22 mouse cellular contexts compared by ENCODE assay signal in the genomic region with DNA sequence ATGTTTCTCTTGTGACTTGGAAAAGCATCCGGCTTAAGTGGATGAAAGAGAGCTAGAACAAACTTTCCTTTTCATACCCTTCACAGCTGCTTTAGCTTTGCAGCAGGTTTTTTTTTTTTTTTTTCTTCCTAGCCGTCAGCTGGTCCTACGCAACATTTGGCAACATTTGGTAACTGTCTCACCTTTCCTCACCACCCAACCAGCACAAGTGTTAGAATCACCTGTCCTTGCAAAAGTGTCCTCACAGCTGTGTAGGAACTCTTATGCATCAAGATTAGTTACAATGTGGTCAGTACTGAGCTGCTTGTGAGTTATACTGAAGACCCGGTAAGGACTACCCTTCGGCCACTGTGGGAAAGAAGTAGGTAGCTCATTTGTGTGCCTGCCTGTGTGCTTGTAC. TPM values are rescaled to one million over a fixed set of nuclear protein-coding genes. Genes with fewer than 3 reads are reported as not detected.
DNase-seq lines count a peak whose midpoint lies in the region; ATAC-seq and TF ChIP-seq lines count a peak whose summit lies in the region.
"Had no signal": no experiment of that assay in that cellular context is flagged by ENCODE, and none has a peak within 500 bp of the region (broad histone marks: within the 10 kb centered on the region; RNA-seq: fewer than 3 reads in every experiment).

No protein-coding gene starts in this region.

- TF ChIP-seq POLR2A in myocyte (IDR thresholded peaks at IDR 0.05; ENCODE audit: insufficient read length, low read depth): no peak

- intact Hi-C loops in left cerebral cortex, adult 2 months (cut with DNase I): loop anchor here (5.0 kb wide), 1 partner anchor 120 kb away; a partner anchor contains a TSS

- no peak for ATAC-seq in hindbrain, embryonic 13.5 days (ENCODE audit: low FRiP score)
- no peak for ATAC-seq in neural tube, embryonic 13.5 days (ENCODE audit: low read depth)
- ATAC-seq in neural tube, embryonic 15.5 days (ENCODE audit: low FRiP score): no peak
- ATAC-seq: CD4-positive, CD25-positive, alpha-beta regulatory T cell, adult 4 months; hindbrain, embryonic 16.5 days had no signal

- no peak overlapping the region for H3K4me3 ChIP-seq in hindbrain, embryonic 13.5 days
- no peak overlapping the region for H3K4me3 ChIP-seq in hindbrain, embryonic 10.5 days
- H3K4me3 ChIP-seq in neural tube, embryonic 13.5 days: no peak overlapping the region
- H3K4me3 ChIP-seq in neural tube, embryonic 15.5 days (replicated peaks): no peak overlapping the region
- H3K4me3 ChIP-seq in myocyte: peak overlapping the region; percentile 65
- H3K4me3 ChIP-seq in forebrain, embryonic 10.5 days: no peak overlapping the region
- no peak overlapping the region for H3K4me3 ChIP-seq in left cerebral cortex, adult 2 months
- H3K4me3 ChIP-seq: erythroblast, embryonic 14.5 days had no signal

- no peak for TF ChIP-seq CTCF in left cerebral cortex, adult 2 months (IDR thresholded peaks at IDR 0.05)

- peaks cover 33% of the 10 kb centered on the region for H3K4me1 ChIP-seq in hindbrain, embryonic 13.5 days (replicated peaks)
- H3K4me1 ChIP-seq in hindbrain, embryonic 10.5 days (replicated peaks): peaks cover 28% of the 10 kb centered on the region
- peaks cover 30% of the 10 kb centered on the region for H3K4me1 ChIP-seq in neural tube, embryonic 13.5 days (replicated peaks)
- peaks cover 24% of the 10 kb centered on the region for H3K4me1 ChIP-seq in neural tube, embryonic 15.5 days
- peaks cover 30% of the 10 kb centered on the region for H3K4me1 ChIP-seq in forebrain, embryonic 10.5 days

- H3K79me2 ChIP-seq in myocyte (ENCODE audit: control insufficient read depth, insufficient read depth): peaks cover 26% of the 10 kb centered on the region

- no peak for DNase-seq in hindbrain, embryonic 10.5 days (ENCODE audit: low spot score)
- peak; percentile 34 to 73 for DNase-seq in lung, adult 18-20 months
- no peak for DNase-seq in forebrain, embryonic 10.5 days (ENCODE audit: extremely low spot score, low spot score)
- DNase-seq in left cerebral cortex, adult 2 months (ENCODE audit: extremely low spot score in 1 of 2, low spot score in 2 of 2): no peak
- DNase-seq: cerebellum, adult 9-10 months; gastrocnemius, postnatal 36 days; thymus, adult 2 months had no signal

- no peak overlapping the region for H3K4me2 ChIP-seq in hindbrain, embryonic 13.5 days
- peak overlapping the region; percentile 10 for H3K4me2 ChIP-seq in neural tube, embryonic 13.5 days
- H3K4me2 ChIP-seq in neural tube, embryonic 15.5 days: no peak overlapping the region; the same call in 1 of the 2 replicates
- H3K4me2 ChIP-seq in myocyte (ENCODE audit: low read depth): peak overlapping the region; percentile 80

- no peak overlapping the region for H3K27ac ChIP-seq in hindbrain, embryonic 13.5 days
- H3K27ac ChIP-seq in hindbrain, embryonic 10.5 days: no peak overlapping the region
- H3K27ac ChIP-seq in neural tube, embryonic 13.5 days (replicated peaks): no peak overlapping the region
- no peak overlapping the region for H3K27ac ChIP-seq in neural tube, embryonic 15.5 days (replicated peaks)
- no peak overlapping the region for H3K27ac ChIP-seq in forebrain, embryonic 10.5 days
- H3K27ac ChIP-seq in left cerebral cortex, adult 2 months: no peak overlapping the region
- H3K27ac ChIP-seq: liver, embryonic 15.5 days; midbrain, embryonic 12.5 days had no signal

- H3K9me3 ChIP-seq in hindbrain, embryonic 13.5 days: no peaks in the 10 kb centered on the region
- H3K9me3 ChIP-seq in hindbrain, embryonic 10.5 days: no peaks in the 10 kb centered on the region
- no peaks in the 10 kb centered on the region for H3K9me3 ChIP-seq in neural tube, embryonic 13.5 days
- no peaks in the 10 kb centered on the region for H3K9me3 ChIP-seq in neural tube, embryonic 15.5 days (replicated peaks)
- H3K9me3 ChIP-seq in forebrain, embryonic 10.5 days: no peaks in the 10 kb centered on the region
- H3K9me3 ChIP-seq: liver, embryonic 15.5 days; midbrain, embryonic 12.5 days had no signal

- no peaks in the 10 kb centered on the region for H3K27me3 ChIP-seq in hindbrain, embryonic 13.5 days
- H3K27me3 ChIP-seq in hindbrain, embryonic 10.5 days (ENCODE audit: insufficient read depth, poor library complexity, severe bottlenecking): no peaks in the 10 kb centered on the region
- H3K27me3 ChIP-seq in neural tube, embryonic 13.5 days: no peaks in the 10 kb centered on the region
- H3K27me3 ChIP-seq in neural tube, embryonic 15.5 days (replicated peaks): no peaks in the 10 kb centered on the region
- H3K27me3 ChIP-seq in myocyte (ENCODE audit: control insufficient read depth, insufficient read depth, insufficient read length): no peaks in the 10 kb centered on the region
- H3K27me3 ChIP-seq in forebrain, embryonic 10.5 days (ENCODE audit: poor library complexity, severe bottlenecking): no peaks in the 10 kb centered on the region
- H3K27me3 ChIP-seq: liver, embryonic 15.5 days; midbrain, embryonic 12.5 days had no signal

- no peak overlapping the region for H3ac ChIP-seq in myocyte (ENCODE audit: control insufficient read depth, insufficient read length)

- WGBS in hindbrain, embryonic 13.5 days: 81% methylated on average over 5 of the region's 5 CpGs
- WGBS in hindbrain, embryonic 10.5 days: 80% methylated on average over 5 of the region's 5 CpGs
- 82% methylated on average over 5 of the region's 5 CpGs for WGBS in neural tube, embryonic 13.5 days
- WGBS in neural tube, embryonic 15.5 days: 79% methylated on average over 5 of the region's 5 CpGs
- WGBS in forebrain, embryonic 10.5 days: 92% methylated on average over 5 of the region's 5 CpGs

- H3K36me3 ChIP-seq in hindbrain, embryonic 13.5 days: peaks cover 21% of the 10 kb centered on the region
- peaks cover 34% of the 10 kb centered on the region for H3K36me3 ChIP-seq in hindbrain, embryonic 10.5 days
- peaks cover 22% of the 10 kb centered on the region for H3K36me3 ChIP-seq in neural tube, embryonic 13.5 days
- peaks cover 19% of the 10 kb centered on the region for H3K36me3 ChIP-seq in neural tube, embryonic 15.5 days
- peaks cover 16% of the 10 kb centered on the region for H3K36me3 ChIP-seq in myocyte (ENCODE audit: control insufficient read depth, insufficient read depth)
- H3K36me3 ChIP-seq in forebrain, embryonic 10.5 days (replicated peaks): peaks cover 26% of the 10 kb centered on the region

- H3K9ac ChIP-seq in hindbrain, embryonic 13.5 days: 0 out of 2 replicates have a peak overlapping the region, but pooled peaks have one; percentile 24
- H3K9ac ChIP-seq in neural tube, embryonic 13.5 days: no peak overlapping the region; the same call in 1 of the 2 replicates
- H3K9ac ChIP-seq in neural tube, embryonic 15.5 days (replicated peaks): no peak overlapping the region
- H3K9ac ChIP-seq: liver, embryonic 15.5 days had no signal

TF ChIP-seq in myocyte, 11 proteins besides CTCF, POLR2A, EP300 and RAD21 (continues in another document):
- TF ChIP-seq TCF12 (IDR thresholded peaks at IDR 0.05; ENCODE audit: insufficient read depth, poor library complexity, severe bottlenecking) (peak; percentile 91), MYOD1 (IDR thresholded peaks at IDR 0.05; ENCODE audit: control insufficient read depth in 1 of 3, insufficient read length in 2 of 3, low read depth in 2 of 3) (peak in 2 of 3 experiments; percentile 76 to 86), MAX (IDR thresholded peaks at IDR 0.05; ENCODE audit: low read depth) (no peak), REST (IDR thresholded peaks at IDR 0.05; ENCODE audit: insufficient read depth, insufficient read length) (no peak)

RNA-seq across cellular contexts. Expression of a gene that starts 1.8 kb away (rescaled TPM):
- polyA plus RNA-seq in hindbrain, embryonic 13.5 days (2015; fragmentation: Nextera tagmentation; extraction: Ambion mirVana): 136 and 144 TPM in 2 replicates
- 98.2 and 102 TPM in 2 replicates for polyA plus RNA-seq in hindbrain, embryonic 10.5 days (2016; fragmentation: Nextera tagmentation; extraction: Ambion mirVana)
- 138 and 143 TPM in 2 replicates for polyA plus RNA-seq in neural tube, embryonic 13.5 days (2015; fragmentation: Nextera tagmentation; extraction: Ambion mirVana)
- 104 and 109 TPM in 2 replicates for polyA plus RNA-seq in neural tube, embryonic 15.5 days (2015; fragmentation: Nextera tagmentation; extraction: Ambion mirVana)
- 101 TPM for polyA plus RNA-seq in myocyte (2012; fragmentation: generic; extraction: Trizol)
- 93.8 TPM in 2 replicates for polyA plus RNA-seq in forebrain, embryonic 10.5 days (2016; fragmentation: Nextera tagmentation; extraction: Ambion mirVana)
- total RNA-seq in left cerebral cortex, adult 2 months (2021): 10 to 100 TPM; 25.9 to 30.9 TPM

RNA-seq across cellular contexts. Expression of a gene that starts 27.0 kb away (rescaled TPM):
- polyA plus RNA-seq in hindbrain, embryonic 13.5 days (2015; fragmentation: Nextera tagmentation; extraction: Ambion mirVana): 26.1 and 27.9 TPM in 2 replicates
- polyA plus RNA-seq in hindbrain, embryonic 10.5 days (2016; fragmentation: Nextera tagmentation; extraction: Ambion mirVana): 20.5 TPM in 2 replicates
- 23.3 and 25.5 TPM in 2 replicates for polyA plus RNA-seq in neural tube, embryonic 13.5 days (2015; fragmentation: Nextera tagmentation; extraction: Ambion mirVana)
- 22.5 and 23.0 TPM in 2 replicates for polyA plus RNA-seq in neural tube, embryonic 15.5 days (2015; fragmentation: Nextera tagmentation; extraction: Ambion mirVana)
- polyA plus RNA-seq in myocyte (2012; fragmentation: generic; extraction: Trizol): 6.3 TPM
- polyA plus RNA-seq in forebrain, embryonic 10.5 days (2016; fragmentation: Nextera tagmentation; extraction: Ambion mirVana): 20.5 and 21.5 TPM in 2 replicates
- 10 to 100 TPM; 16.1 to 18.0 TPM for total RNA-seq in left cerebral cortex, adult 2 months (2021)

RNA-seq across cellular contexts. Expression of a gene that starts 39.8 kb away (rescaled TPM):
- polyA plus RNA-seq in hindbrain, embryonic 13.5 days (2015; fragmentation: Nextera tagmentation; extraction: Ambion mirVana): not detected in 2 replicates
- polyA plus RNA-seq in hindbrain, embryonic 10.5 days (2016; fragmentation: Nextera tagmentation; extraction: Ambion mirVana): not detected in 2 replicates
- not detected in 2 replicates for polyA plus RNA-seq in neural tube, embryonic 13.5 days (2015; fragmentation: Nextera tagmentation; extraction: Ambion mirVana)
- 0.27 TPM in 1 of 2 replicates, not detected in the other for polyA plus RNA-seq in neural tube, embryonic 15.5 days (2015; fragmentation: Nextera tagmentation; extraction: Ambion mirVana)
- not detected for polyA plus RNA-seq in myocyte (2012; fragmentation: generic; extraction: Trizol)
- polyA plus RNA-seq in forebrain, embryonic 10.5 days (2016; fragmentation: Nextera tagmentation; extraction: Ambion mirVana): not detected in 2 replicates
- not detected for total RNA-seq in left cerebral cortex, adult 2 months (2021)
- total RNA-seq: gastrocnemius, postnatal 36 days; layer of hippocampus, adult 8-10 months; left cerebral cortex, postnatal 14 days had no signal
- polyA plus RNA-seq: CD4-positive, CD25-positive, alpha-beta regulatory T cell, adult 4 months; erythroblast, embryonic 14.5 days; heart, embryonic 14.5 days; hindbrain, embryonic 16.5 days; liver, embryonic 15.5 days; midbrain, embryonic 12.5 days; neural tube, embryonic 14.5 days; spleen, adult 2 months had no signal

RNA-seq across cellular contexts. Expression of a gene that starts 57.4 kb away (rescaled TPM):
- polyA plus RNA-seq in hindbrain, embryonic 13.5 days (2015; fragmentation: Nextera tagmentation; extraction: Ambion mirVana): 0.51 and 0.75 TPM in 2 replicates
- 0.11 TPM in 1 of 2 replicates, not detected in the other for polyA plus RNA-seq in hindbrain, embryonic 10.5 days (2016; fragmentation: Nextera tagmentation; extraction: Ambion mirVana)
- 0.59 and 0.60 TPM in 2 replicates for polyA plus RNA-seq in neural tube, embryonic 13.5 days (2015; fragmentation: Nextera tagmentation; extraction: Ambion mirVana)
- polyA plus RNA-seq in neural tube, embryonic 15.5 days (2015; fragmentation: Nextera tagmentation; extraction: Ambion mirVana): 0.87 and 1.2 TPM in 2 replicates
- 0.02 TPM for polyA plus RNA-seq in myocyte (2012; fragmentation: generic; extraction: Trizol)
- not detected in 2 replicates for polyA plus RNA-seq in forebrain, embryonic 10.5 days (2016; fragmentation: Nextera tagmentation; extraction: Ambion mirVana)
- total RNA-seq in left cerebral cortex, adult 2 months (2021): 1 to 10 TPM; 2.7 to 3.5 TPM
- total RNA-seq: gastrocnemius, postnatal 36 days had no signal
- polyA plus RNA-seq: erythroblast, embryonic 14.5 days; heart, embryonic 14.5 days; kidney, embryonic 16.5 days; liver, embryonic 15.5 days had no signal

Comparison
In these comparisons a context has a peak if more than half of its experiments do, and no peak if none do; other contexts are left out.
1. H3K4me2 ChIP-seq: peak in neural tube, embryonic 13.5 days (single experiment) and myocyte (single experiment); none in hindbrain, embryonic 13.5 days (single experiment) and neural tube, embryonic 15.5 days (single experiment).
2. DNase-seq: peak in lung, adult 18-20 months (2 of 2); none in hindbrain, embryonic 10.5 days (single experiment), forebrain, embryonic 10.5 days (single experiment) and left cerebral cortex, adult 2 months (0 of 2).